Mouse (Mus musculus): ENCODE measurements at regions not wholly inside any gene's neighbourhood (a gene's known extent, or its start where the extent isn't known, plus 50 kb on each side); places are given as distances from the start of the nearest gene placed in this dataset.
"Not testable (repeated sequence)": the region's sequence is repeated elsewhere in the genome, so short reads cannot be mapped to it uniquely, and the experiment has no call there.

DNA sequence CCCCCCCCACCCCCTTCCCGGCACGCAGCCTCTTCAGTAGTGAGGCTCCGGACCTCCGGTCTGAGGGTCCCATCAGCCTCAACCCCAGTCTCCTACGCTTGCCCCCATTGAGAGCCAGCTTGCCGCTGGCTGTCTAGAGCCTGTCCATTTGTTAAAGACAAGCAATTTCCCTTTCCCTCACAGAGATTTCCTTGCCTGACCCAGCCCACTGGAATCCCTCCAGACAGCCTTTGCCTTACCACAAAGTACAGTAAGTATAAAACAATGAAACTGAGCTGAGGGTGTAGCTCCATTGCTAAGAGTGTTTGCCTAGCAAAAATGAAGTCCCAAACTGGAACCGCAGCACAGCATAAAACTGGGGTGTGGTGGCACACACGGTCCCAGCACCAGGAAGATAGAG, 252.4 kb upstream of the Jarid2 start:
- DNase-seq: peak; percentile 97

DNA sequence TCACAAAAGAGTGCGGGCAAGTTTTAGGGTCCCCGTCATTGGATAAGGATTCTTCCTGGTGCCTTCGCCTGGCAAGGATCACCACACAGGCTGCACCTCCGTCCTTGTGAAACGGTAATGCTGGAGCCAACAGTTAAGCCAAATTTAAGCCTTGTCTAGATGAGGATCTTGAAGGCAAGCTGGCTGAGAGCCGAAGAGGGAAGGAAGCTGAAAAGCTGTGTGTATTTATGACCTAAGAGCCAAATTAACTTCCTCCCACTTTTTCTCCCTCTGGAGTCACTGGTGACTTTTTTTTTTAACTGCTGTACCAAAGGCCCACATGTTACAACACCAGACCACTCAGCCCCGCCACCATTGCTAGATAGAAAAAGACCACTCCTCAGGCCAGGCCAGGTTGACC, 249.1 kb upstream of the Jarid2 start:
- DNase-seq: peak; percentile 96

DNA sequence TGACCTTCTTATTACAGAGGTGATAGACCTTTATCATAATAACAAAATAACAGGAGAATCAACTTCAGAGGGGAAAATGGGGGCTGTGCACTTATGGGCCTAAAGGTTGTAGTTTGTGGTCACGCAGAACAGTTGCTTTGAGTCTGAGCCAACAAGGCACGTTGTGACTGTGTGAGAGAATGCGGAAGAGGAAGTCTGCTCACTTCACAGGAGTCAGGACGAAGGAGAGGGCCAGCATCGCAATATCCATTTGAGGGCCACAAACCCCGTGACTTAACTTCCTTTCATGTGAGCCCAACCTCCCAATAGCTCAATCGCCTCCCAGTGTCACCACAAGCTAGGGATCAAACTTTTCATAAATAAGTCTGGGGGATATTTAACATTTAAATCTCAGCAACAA, 246.6 kb upstream of the Jarid2 start:
- DNase-seq: peak; percentile 91

DNA sequence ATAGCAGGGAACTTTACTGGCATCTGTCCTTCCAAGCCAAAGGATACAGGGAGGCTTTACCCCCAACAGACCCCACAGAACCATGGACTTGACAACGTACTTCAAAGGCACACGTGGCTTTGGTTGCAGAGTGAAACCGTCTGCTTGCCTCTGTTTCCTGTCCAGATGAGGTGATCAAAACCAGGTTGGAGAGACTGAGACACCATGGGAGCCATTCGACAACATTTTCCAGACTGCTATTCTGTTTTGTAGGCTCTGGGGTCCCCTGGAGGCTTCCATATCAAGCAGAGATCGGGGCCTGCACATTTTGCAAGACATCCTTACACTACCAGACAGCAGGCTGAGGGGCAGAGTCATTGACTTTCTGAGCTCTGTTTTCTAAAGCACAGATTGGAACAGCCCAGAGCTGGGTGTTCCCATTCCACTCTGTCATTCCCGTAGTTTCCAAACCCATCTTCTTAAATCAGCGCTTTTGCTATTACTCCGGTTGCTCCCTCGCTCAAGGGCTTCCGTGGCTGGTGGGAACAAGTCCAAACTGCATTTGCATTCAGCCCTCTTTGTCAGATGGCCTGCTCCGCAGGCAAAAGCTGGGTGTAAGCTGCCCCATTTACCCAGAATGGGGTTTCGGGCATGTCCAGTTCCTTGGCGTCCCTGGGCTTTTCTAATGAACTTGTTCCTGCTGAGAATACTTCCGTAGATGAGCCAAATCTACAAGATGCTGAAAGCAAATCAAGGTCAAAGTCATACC, 244.5 kb upstream of the Jarid2 start:
- DNase-seq: peak; percentile 92

DNA sequence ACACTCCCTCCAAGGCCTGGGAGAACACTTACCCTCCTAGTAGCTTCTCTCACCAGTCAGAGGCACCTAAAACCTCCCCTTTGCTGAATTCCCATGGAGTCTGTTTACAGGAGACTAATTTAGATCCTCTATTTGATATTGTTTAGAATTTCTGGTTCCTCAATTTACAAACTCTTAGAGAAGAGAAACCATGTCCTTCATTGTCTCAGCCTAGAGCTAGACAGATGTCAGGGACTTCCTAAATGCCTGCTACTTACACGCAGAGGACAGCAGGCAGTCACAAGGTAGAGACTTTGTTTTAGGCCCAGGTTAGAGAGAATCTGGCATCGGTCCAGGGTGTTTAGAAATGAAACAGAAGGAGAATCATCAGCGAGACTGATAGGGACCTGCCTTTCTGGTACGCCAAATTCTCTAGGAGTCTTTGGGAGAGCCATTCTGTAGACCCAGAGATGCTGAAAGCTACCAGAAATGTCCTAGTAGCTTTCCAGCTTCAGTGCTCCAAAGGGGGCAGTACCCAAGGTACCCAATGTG, 238.3 kb upstream of the Jarid2 start:
- DNase-seq: no peak

DNA sequence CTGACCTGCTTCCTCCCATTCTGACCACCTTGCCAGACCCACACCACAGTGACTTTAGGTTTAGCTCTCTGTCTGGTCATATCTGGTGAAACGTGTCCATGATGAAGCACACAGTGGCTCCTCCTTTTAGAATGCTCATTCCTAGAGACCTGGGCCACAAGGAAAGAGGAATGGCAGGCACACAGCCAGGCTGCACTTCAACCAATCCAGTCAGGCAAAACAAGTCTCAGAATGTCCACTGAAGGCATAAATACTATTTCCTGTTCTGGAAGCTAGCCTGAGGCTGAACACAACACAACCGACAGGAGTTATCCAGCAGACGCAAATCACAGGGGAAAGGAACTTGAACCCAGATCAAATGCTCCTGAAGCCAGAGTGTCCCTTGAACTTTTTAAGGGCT, 235.4 kb upstream of the Jarid2 start:
- DNase-seq: no peak

DNA sequence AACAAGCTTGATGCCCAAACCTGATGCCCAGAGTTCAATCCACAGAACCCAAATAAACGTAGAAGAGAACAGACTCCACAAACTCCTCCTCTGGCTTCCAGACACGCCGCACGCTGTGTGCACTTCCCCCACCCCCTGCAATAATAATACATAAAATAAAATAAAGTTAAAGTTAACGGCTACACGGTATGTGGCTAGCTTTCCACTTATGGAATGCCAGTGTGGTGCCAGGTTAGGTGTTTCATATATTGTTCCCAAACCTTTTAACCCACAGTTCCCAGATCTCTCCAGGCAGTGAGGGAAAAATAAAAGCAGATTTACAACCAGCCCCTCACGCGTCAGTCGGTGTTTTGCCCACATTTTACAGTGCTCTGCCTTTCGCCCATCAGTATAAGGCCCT, 233.8 kb upstream of the Jarid2 start:
- DNase-seq: no peak

DNA sequence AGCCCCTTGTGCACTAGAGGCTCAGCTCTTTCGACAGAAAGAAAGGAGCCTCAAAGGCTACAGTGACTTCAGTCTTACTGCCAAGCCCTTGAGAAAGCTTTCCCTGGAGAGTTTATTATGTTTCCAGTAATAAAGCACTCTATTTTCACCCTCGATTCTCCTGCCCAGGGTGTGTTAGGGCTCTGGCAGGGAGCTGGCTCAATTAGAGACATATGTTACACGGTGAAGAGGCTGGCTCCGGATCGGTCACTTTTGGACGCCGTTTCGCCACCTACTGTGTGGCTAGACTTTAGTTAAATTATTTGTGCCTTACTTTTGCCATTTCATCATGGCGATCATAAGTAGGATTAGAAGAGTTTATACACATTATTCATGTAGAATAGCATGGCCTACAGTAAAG, 232.7 kb upstream of the Jarid2 start:
- DNase-seq: no peak

DNA sequence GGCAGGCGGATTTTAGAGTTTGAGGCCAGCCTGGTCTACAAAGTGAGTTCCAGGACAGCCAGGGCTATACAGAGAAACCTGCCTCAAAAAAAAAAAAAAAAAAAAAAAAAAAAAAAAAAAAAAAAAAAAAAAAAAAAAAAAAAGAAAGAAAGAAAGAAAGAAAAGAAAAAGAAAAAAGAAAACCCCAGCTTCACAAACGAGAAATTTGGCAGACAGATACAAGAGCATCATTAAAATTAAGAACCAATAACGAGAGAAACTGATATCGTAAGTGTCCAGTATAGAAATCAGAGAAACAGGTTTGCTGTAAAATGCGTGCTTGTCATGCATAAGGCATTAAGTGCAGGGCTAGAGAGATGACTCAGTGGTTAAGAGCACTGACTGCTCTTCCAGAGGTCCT, 228.4 kb upstream of the Jarid2 start:
- DNase-seq: not testable (repeated sequence)

DNA sequence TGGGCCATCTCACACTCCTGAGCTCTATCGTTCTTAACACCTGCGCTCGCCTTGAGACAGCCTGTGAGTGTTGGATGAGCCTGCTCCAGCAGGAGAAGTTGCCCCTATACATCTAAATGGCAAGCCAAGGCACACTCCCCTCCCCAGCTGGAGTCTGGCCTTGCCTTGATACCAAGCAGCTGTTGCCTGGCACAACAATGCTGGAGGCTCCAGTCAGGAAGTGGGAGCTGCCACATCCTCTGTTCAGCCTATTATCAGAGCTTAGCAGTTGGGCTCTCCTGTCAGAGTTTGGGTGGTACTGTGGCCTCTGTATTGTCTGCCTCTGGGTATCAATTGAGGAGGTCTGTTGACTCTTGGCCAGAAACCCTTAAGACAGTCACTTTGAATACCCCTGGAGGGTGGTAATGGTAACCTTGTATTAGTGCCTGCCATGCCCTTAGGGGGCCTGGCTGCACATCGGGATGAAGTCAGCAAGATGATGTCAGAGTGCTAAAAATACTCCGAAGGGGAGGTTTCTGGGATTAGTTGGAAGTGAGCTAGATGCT, 227.4 kb upstream of the Jarid2 start:
- DNase-seq: peak; percentile 94

DNA sequence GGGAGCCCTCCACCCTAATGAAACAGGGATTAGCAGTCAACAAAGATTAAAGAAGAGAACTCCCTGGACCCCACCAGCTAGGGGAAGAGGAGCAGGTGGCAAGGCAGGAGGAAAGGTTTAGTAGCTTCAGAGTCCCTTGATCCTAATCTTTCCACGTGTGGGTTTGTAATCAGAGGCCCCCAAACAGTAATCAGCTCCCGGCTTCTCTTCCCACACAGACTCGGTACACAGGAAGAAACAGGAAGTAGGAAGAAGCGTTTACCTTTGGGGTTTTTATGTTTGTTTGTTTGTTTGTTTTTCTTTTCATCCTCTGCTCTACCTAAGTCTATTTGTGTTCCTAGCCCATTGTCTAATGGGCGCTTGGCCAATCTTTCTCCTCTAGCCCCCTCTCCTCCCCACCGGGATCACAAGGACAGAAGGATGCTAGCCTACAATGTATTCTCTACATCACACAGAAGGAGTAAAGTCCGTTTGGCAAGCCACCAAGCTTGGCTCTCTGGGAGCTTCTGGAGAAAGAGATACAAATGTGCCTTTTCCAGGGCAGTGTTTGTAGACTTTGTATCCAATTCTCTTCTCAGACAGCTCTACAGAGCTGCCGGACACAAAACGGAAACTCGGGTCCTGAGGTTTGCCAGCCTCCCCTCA, 226.5 kb upstream of the Jarid2 start:
- no peak for DNase-seq

DNA sequence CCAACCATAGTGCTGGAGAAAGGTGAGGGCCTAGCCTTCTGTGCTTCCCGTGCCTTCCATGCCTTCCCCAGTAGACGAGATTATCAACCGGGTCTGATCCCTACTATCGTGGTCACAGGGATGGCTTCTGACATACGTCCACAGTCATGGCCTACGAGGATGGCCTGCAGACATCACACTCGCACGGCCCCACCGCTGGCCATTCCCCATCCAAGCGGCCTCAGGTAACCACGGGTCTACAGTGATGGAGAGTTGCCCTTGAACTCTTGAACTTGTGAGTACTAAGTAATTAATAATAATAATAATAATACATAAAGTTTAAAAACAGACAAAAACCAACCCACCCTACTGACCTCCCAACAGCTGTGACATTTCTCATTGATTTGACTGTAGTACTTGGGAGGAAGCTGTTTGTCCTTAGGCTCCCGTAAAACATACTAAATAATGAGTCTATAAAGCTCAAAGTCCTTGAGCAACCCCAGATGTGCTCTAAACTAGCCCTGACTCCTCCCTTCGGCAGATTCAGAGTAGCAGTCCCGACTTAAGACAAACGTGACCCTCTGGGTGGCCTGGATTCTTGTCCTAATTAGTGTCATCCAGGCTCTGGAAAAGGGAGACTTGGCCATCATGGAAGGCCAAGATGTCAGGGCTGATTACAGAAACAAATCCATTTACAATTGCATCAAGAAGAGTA, 225.9 kb upstream of the Jarid2 start:
- no peak for DNase-seq

DNA sequence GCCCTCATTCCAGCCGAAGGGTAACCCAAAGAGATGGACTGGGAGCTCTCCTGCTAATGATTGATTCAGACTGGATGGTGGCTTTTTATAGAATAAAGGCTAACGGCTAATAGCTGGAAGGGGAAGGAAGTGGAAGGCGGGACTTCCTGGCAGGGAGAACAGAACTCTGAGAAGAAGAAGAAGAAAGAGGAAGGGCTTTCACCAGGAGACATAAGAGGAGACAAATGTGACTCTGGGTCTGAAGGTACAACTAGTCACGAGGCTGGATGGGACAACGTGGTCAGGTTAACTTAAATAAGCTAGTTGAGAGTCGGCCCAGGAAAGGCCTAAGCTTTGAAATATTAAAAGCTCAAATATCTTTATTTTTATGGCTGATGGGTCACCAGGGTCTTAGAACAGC, 224.8 kb upstream of the Jarid2 start:
- peak; percentile 94 for DNase-seq

DNA sequence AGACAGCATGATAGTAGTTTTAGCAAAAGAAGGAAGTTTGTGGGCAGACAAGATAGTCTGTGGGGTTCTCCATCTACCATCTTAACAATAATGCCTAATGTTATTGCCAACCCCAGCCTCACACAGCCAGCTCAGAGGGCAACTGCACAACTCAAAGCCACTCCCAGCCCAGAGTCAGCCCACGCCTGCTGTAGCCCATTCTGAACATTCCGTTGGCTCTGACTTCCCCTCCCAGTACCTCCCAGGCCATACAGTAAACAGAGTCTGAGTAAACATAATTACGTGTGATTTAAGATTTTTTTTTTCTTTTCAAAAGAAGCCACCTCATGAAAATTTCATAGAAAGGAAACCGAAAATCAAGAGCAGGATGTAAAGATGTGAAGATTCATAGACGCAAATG, 222.3 kb upstream of the Jarid2 start:
- DNase-seq: peak; percentile 91

DNA sequence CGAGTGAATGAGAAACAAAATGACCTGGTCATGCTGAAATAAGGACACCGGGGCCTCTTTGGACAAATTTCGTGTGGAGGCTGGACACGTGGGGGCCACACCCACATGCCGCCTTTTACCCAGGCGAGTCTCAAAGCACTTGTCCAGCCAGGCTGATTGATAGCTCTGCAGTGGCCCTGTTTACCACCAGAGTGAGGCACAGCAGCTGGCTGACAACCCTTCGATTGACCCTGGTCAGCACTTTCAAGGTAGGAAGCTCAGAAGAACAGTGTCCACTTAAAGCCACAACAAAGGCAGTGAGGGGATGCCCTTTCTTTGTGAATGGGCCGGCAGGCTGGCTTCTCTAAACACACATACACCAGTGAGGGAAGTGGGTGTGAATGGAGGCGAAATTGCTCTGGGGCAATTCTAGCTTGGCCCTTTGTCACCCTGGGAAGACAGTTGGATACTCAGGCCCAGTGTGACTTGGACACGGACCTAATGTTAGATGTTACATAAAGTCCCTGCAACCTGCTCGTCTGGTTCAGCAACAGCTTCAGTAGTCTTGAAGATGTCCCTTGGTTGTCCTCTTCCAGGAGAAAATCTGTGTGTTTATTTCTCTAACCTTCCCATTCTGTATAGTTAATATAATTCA, 219.6 kb upstream of the Jarid2 start:
- DNase-seq: no peak

DNA sequence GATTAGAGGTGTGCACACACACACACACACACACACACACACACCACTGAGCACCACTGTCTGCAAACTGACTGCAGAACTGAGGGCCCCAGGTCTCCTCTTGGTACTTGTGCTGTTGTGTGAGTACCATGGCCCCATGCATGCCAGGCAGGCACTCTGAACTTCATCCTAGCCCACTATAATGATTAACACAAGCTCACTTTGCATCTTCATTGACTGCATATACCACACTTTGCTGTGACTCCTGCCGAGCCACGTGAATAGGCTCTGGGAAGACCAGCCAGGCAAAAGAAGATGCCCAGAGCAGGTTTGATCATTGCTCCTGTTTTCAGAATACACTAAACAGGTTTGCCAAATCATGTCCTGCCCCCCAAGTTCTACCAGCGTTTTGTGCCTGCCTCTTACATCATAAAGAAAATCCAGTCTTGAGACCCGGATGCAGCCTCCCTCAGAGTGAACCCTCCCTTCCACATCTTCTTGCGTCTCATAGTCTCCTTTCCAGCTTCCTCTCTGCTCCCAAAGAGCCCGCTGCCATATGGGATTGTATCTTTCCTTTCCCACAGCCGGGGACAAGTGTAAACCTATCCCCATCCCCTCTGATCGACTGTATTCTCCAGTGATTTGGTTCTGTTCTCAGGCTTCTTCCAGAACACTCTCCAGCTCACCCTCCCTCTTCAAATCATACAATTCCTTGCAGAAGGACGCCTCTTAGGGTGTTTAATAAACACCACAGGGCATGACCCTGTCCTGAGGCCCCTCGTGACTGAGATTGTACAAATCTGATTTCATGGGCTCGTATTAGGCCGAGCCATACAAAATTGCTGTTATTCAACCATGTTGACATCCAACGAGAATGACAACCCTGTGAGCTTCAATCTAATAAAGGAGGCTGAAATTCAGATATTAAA, 215.6 kb upstream of the Jarid2 start:
- DNase-seq: peak; percentile 90

DNA sequence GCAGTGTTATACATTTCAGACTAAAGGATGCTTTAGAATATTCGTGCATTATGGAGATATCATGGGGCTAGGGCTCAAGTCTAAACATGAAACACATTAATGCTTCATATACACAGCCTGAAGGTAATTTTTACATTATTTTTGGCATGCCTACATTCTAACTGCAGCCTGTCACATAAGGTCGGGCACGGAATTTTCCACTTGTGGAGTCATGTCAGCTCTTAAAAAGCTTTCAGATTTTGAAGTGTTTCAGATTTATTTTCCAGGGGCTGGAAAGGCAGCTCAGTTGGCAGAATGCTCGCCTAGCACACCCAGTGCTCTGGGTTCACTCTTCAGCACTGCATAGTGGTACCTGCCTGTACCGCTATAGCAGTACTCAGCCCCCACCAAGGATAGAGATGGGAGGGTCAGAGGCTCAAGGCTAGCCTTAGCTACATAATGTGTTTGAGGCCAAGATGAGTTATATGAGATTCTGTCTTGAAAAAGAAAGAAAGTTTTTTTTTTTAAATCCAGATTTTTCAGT, 214.6 kb upstream of the Jarid2 start:
- no peak for DNase-seq

DNA sequence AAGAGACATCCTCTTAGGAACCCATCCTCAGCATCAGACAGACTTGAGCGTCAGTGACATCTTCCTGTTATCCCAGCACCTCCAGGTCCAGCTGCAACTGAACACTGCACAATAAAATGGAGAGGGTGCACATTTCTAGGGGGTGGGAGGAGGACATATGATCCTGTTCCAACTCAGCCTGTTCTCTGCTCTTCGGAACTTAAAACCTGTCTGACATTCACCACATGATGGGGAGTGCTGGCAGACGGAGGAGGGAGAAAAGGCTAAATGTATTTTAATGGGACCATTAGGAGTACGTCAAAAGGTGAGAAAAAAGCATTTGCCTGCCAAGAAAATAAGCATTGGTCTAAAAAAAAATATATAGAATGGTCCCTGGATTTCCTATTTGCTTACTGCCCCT, 212.4 kb upstream of the Jarid2 start:
- no peak for DNase-seq

DNA sequence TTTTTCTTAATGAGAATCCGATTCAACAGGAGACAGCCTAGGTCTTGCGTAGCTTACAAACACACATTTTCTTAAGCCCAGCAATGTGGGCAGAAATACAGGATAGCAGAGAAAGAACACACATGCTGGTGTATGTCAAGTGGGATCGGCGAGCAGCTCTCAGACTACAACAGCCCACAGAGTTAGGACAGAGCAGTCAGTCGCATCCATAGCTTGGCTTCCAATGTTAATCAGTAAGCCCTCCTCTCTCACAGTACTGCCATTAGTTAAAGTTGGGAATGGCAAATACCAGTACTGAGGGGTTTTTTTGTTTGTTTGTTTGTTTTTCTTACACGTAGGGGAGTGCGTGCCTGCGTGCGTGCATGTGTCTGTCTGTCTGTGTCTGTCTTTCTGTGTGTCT, 212.0 kb upstream of the Jarid2 start:
- DNase-seq: no peak

DNA sequence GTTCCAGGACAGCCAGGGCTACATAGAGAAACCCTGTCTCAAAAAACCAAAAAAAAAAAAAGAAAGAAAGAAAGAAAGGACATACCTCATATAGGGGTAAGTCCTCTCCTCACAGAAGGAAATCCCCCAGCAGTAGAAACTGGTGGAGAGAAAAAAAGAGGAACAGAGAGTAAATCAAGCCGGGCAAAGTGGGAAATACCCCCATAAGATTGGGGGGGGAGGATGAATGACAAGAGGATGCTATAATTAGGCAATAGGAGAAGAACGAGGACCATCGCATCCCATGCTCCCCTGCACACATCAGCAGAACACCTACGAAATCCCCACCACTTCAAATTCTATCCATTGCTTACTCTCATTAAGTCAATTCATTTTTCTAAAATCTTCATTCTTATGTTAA, 211.1 kb upstream of the Jarid2 start:
- no peak for DNase-seq

DNA sequence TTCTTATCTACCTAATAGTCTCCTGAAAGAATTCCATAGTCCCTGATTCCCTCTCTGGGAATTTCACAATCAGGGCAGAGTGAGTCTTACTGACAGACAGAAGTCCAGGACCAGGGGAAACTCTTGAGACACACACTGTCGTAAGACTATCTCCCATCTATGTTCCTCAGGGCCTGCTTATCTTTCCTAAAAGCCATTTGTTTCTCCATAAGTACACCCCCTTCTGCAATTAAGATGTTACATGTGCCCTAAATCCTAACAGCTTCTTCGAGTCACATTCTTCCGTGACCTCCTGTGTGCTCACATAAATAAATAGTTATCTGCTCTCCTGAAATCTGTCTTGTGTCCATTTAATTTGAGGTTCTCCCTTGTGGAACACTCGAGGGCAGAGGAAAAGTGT, 205.8 kb upstream of the Jarid2 start:
- no peak for DNase-seq

Data from heart, adult 11 months (tissue).